Comparison of ENCODE assay signal across 25 mouse cellular contexts in the genomic region with DNA sequence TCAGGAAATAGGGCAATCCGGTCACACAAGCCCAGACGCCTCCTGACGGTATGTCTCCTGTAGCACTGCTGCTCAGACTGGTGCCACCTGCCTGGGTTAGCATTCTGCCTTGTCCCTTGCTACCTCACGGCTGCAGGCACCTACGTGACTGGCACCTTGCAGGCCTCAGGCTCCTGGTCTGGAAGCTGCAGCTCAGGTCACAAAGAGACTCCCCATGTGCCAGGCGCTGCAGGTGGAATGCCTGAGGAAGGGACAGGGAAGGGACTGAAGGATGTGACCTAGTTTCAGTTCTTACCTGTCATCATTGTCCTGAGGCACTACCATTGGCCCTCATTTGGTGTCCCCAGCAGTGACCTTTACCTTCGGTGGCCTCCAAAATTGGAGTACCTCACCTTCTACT.
DNase-seq lines count a peak whose midpoint lies in the region; TF ChIP-seq lines count a peak whose summit lies in the region.
"Had no signal": no experiment of that assay in that cellular context is flagged by ENCODE, and none has a peak within 500 bp of the region (broad histone marks: within the 10 kb centered on the region; RNA-seq: fewer than 3 reads in every experiment).

No protein-coding gene starts in this region.

- 79% methylated on average over 7 of the region's 7 CpGs for WGBS in spleen, adult 2 months

- H3K27me3 ChIP-seq in spleen, adult 2 months (ENCODE audit: control insufficient read depth, insufficient read depth, low read length): no peaks in the 10 kb centered on the region
- H3K27me3 ChIP-seq: forebrain, embryonic 13.5 days; hindbrain, embryonic 13.5 days; kidney, embryonic 15.5 days; limb, embryonic 12.5 days; liver, embryonic 15.5 days; neural tube, embryonic 13.5 days; Patski had no signal

- no peak for TF ChIP-seq CTCF in spleen, adult 2 months (IDR thresholded peaks at IDR 0.05; ENCODE audit: extremely low read depth, insufficient read depth, insufficient read length, insufficient replicate concordance)

- H3K36me3 ChIP-seq in spleen, adult 2 months (ENCODE audit: control insufficient read depth, insufficient read depth, low read length): no peaks in the 10 kb centered on the region
- H3K36me3 ChIP-seq: hindbrain, embryonic 13.5 days; kidney, embryonic 15.5 days; limb, embryonic 12.5 days; liver, embryonic 15.5 days; neural tube, embryonic 13.5 days had no signal

- peaks cover 44% of the 10 kb centered on the region; the same call in 1 of the 2 replicates for H3K4me1 ChIP-seq in spleen, adult 2 months (ENCODE audit: control insufficient read depth, insufficient read depth, insufficient read length)
- H3K4me1 ChIP-seq: forebrain, embryonic 13.5 days; limb, embryonic 12.5 days; liver, embryonic 15.5 days had no signal

- TF ChIP-seq POLR2A in spleen, adult 2 months (IDR thresholded peaks at IDR 0.05; ENCODE audit: low read depth, low read length): no peak

- no peak overlapping the region for H3K4me3 ChIP-seq in spleen, adult 2 months (ENCODE audit: extremely low read depth, insufficient read depth, insufficient read length)
- H3K4me3 ChIP-seq: forebrain, embryonic 13.5 days; hindbrain, embryonic 13.5 days; kidney, embryonic 15.5 days; left cerebral cortex, adult 2 months; limb, embryonic 12.5 days; liver, embryonic 15.5 days; myocyte; neural tube, embryonic 13.5 days had no signal

- H3K27ac ChIP-seq in spleen, adult 2 months (ENCODE audit: insufficient read depth, low read length): peak overlapping the region; percentile 3
- H3K27ac ChIP-seq: forebrain, embryonic 13.5 days; hindbrain, embryonic 13.5 days; kidney, embryonic 15.5 days; left cerebral cortex, adult 2 months; limb, embryonic 12.5 days; liver, embryonic 15.5 days; neural tube, embryonic 13.5 days had no signal

- peak; percentile 66 for DNase-seq in cerebellum, adult 11-12 months
- no peak for DNase-seq in cerebellum, adult 8-10 months
- no peak for DNase-seq in spleen, adult 2 months (ENCODE audit: low read depth in 1 of 2, low spot score in 2 of 2)
- DNase-seq in spleen, postnatal 10 days (ENCODE audit: low spot score in 2 of 2): no peak
- DNase-seq in cerebellum, adult 9-11 months: peak; percentile 73
- DNase-seq in naive thymus-derived CD4-positive, alpha-beta T cell, adult 2 months (ENCODE audit: low read depth): peak; percentile 42
- no peak for DNase-seq in layer of hippocampus, postnatal 10 days (ENCODE audit: low spot score in 2 of 2)
- no peak for DNase-seq in urinary bladder, postnatal 36 days (ENCODE audit: low spot score in 2 of 2)
- DNase-seq: adrenal gland, postnatal 14 days; gastrocnemius, postnatal 14 days; heart, postnatal 36 days; kidney, adult 18-20 months; kidney, postnatal 25 days; lung, embryonic 14.5 days; lung, postnatal 14 days; right cerebral cortex, postnatal 4 days had no signal

Comparison
In these comparisons a context has a peak if more than half of its experiments do, and no peak if none do; other contexts are left out.
1. DNase-seq: peak in cerebellum, adult 11-12 months (single experiment), cerebellum, adult 9-11 months (single experiment) and naive thymus-derived CD4-positive, alpha-beta T cell, adult 2 months (single experiment); none in cerebellum, adult 8-10 months (single experiment), spleen, adult 2 months (0 of 2), spleen, postnatal 10 days (0 of 2), layer of hippocampus, postnatal 10 days (0 of 2) and urinary bladder, postnatal 36 days (0 of 2).